Comparison of ENCODE assay signal across 8 mouse cellular contexts in genomic region chr3:145118254-145119001, GRCm38 (mm10). TPM values are rescaled to one million over a fixed set of nuclear protein-coding genes. Genes with fewer than 3 reads are reported as not detected.
A peak's percentile ranks its signal among the peaks of the same experiment; 100 is the strongest.
DNase-seq lines count a peak whose midpoint lies in the region; ATAC-seq lines count a peak whose summit lies in the region.

Gene Odf2l, plus strand, starts transcription at chr3:145118588.

- ATAC-seq in heart, embryonic 14.5 days (ENCODE audit: insufficient number of reproducible peaks, insufficient read depth, low FRiP score, low read depth) = peak; percentile 97
- peak; percentile 95 for ATAC-seq in liver, embryonic 13.5 days (ENCODE audit: low read depth)
- ATAC-seq in stomach, embryonic 16.5 days (ENCODE audit: insufficient read depth, low FRiP score) = peak; percentile 99

- H3K4me2 ChIP-seq in heart, embryonic 14.5 days (ENCODE audit: low read length) = peak within 1 kb of the TSS; percentile 85
- peak within 1 kb of the TSS; percentile 73 for H3K4me2 ChIP-seq in liver, embryonic 13.5 days
- peak within 1 kb of the TSS; percentile 88 for H3K4me2 ChIP-seq in stomach, embryonic 16.5 days (ENCODE audit: low read depth, low read length)

- under 1% methylated on average over 57 of the region's 57 CpGs for WGBS in heart, embryonic 14.5 days
- under 1% methylated on average over 57 of the region's 57 CpGs for WGBS in liver, embryonic 13.5 days (ENCODE audit: insufficient replicate concordance)
- WGBS in stomach, embryonic 16.5 days = under 1% methylated on average over 57 of the region's 57 CpGs

- peak within 1 kb of the TSS; percentile 97 for H3K27ac ChIP-seq in brown adipose tissue, adult 24 weeks (replicated peaks; ENCODE audit: low read depth, low read length)
- peak within 1 kb of the TSS; percentile 95 to 97 for H3K27ac ChIP-seq in heart, embryonic 14.5 days (replicated peaks in 1 of 2; ENCODE audit: control insufficient read depth in 1 of 2, insufficient read depth in 1 of 2, low read depth in 2 of 2, low read length in 2 of 2)
- H3K27ac ChIP-seq in liver, embryonic 13.5 days = peak within 1 kb of the TSS; percentile 84
- peak within 1 kb of the TSS; percentile 98 for H3K27ac ChIP-seq in stomach, embryonic 16.5 days (ENCODE audit: low read length)

- H3K4me1 ChIP-seq in brown adipose tissue, adult 24 weeks (ENCODE audit: control insufficient read depth, insufficient read depth, insufficient read length, low read length) = peaks cover 9% of the 10 kb centered on the region; the same call in 1 of the 2 replicates
- H3K4me1 ChIP-seq in heart, embryonic 14.5 days (ENCODE audit: control insufficient read depth in 2 of 2, insufficient read depth in 2 of 2, low read length in 2 of 2) = peaks cover 5 to 9% of the 10 kb centered on the region in 2 experiments; a peak in 3 of 4 replicates
- H3K4me1 ChIP-seq in liver, embryonic 13.5 days (replicated peaks) = peaks cover 26% of the 10 kb centered on the region
- peaks cover 14% of the 10 kb centered on the region for H3K4me1 ChIP-seq in stomach, embryonic 16.5 days (ENCODE audit: control insufficient read depth, insufficient read depth, low read length)

- peak; percentile 98 for DNase-seq in CD4-positive, CD25-positive, alpha-beta regulatory T cell, adult 2 months (ENCODE audit: low read depth, low spot score)
- DNase-seq in fat pad, adult 2 months (ENCODE audit: extremely low read depth, low read depth, low spot score) = peak; percentile 39
- peak; percentile 98 for DNase-seq in kidney, postnatal 14 days
- peak; percentile 92 for DNase-seq in liver, embryonic 13.5 days
- DNase-seq in neural tube, embryonic 10.5 days (ENCODE audit: extremely low spot score, low spot score) = peak; percentile 98

- peak within 1 kb of the TSS; percentile 93 for H3K4me3 ChIP-seq in brown adipose tissue, adult 24 weeks (ENCODE audit: insufficient read depth, low read depth, low read length)
- peak within 1 kb of the TSS; percentile 62 to 75 for H3K4me3 ChIP-seq in heart, embryonic 14.5 days (ENCODE audit: control insufficient read depth in 1 of 2, insufficient read depth in 1 of 2, low read depth in 1 of 2, low read length in 2 of 2)
- H3K4me3 ChIP-seq in liver, embryonic 13.5 days (replicated peaks) = peak within 1 kb of the TSS; percentile 77
- H3K4me3 ChIP-seq in stomach, embryonic 16.5 days (replicated peaks; ENCODE audit: low read length) = peak within 1 kb of the TSS; percentile 82

- no peaks in the 10 kb centered on the region for H3K27me3 ChIP-seq in heart, embryonic 14.5 days (ENCODE audit: control insufficient read depth, insufficient read depth, low read length)
- H3K27me3 ChIP-seq in liver, embryonic 13.5 days = no peaks in the 10 kb centered on the region
- H3K27me3 ChIP-seq in stomach, embryonic 16.5 days (ENCODE audit: control insufficient read depth, insufficient read depth, low read length) = no peaks in the 10 kb centered on the region

- H3K36me3 ChIP-seq in heart, embryonic 14.5 days (ENCODE audit: control insufficient read depth, insufficient read depth, low read length) = no peaks in the 10 kb centered on the region
- H3K36me3 ChIP-seq in liver, embryonic 13.5 days = no peaks in the 10 kb centered on the region
- no peaks in the 10 kb centered on the region for H3K36me3 ChIP-seq in stomach, embryonic 16.5 days (ENCODE audit: control insufficient read depth, insufficient read depth, low read length)

- no peaks in the 10 kb centered on the region for H3K9me3 ChIP-seq in heart, embryonic 14.5 days (ENCODE audit: control insufficient read depth, low read length)
- H3K9me3 ChIP-seq in liver, embryonic 13.5 days (replicated peaks) = no peaks in the 10 kb centered on the region
- no peaks in the 10 kb centered on the region for H3K9me3 ChIP-seq in stomach, embryonic 16.5 days (replicated peaks; ENCODE audit: control insufficient read depth, low read length)

- peak within 1 kb of the TSS; percentile 85 for H3K9ac ChIP-seq in heart, embryonic 14.5 days (ENCODE audit: low read length)
- H3K9ac ChIP-seq in liver, embryonic 13.5 days = peak within 1 kb of the TSS; percentile 82
- peak within 1 kb of the TSS; percentile 93 for H3K9ac ChIP-seq in stomach, embryonic 16.5 days (ENCODE audit: low read length)

RNA-seq across cellular contexts. Expression of gene Odf2l, which starts in this region (rescaled TPM):
- 15.0 and 15.7 TPM in 2 replicates for polyA plus RNA-seq in brown adipose tissue, adult 24 weeks (2012; ENCODE audit: insufficient read depth, insufficient read length, missing spikeins)
- 10.3 and 15.2 TPM in 2 replicates for polyA plus RNA-seq in heart, embryonic 14.5 days (2014; fragmentation: Nextera tagmentation; extraction: Ambion mirVana)
- 7.9 and 11.1 TPM in 2 replicates for polyA plus RNA-seq in liver, embryonic 13.5 days (2015; fragmentation: Nextera tagmentation; extraction: Ambion mirVana)
- polyA plus RNA-seq in stomach, embryonic 16.5 days (2015; fragmentation: Nextera tagmentation; extraction: Ambion mirVana) = 14.6 and 16.7 TPM in 2 replicates

Comparison
In these comparisons a context has a peak if more than half of its experiments do, and no peak if none do; other contexts are left out.
1. Peak in every context shown above with its lines: DNase-seq, ATAC-seq, H3K4me3 ChIP-seq and H3K27ac ChIP-seq.
2. DNase-seq: peak in every context shown above with its lines; median percentile 98 in CD4-positive, CD25-positive, alpha-beta regulatory T cell, adult 2 months; 98 in kidney, postnatal 14 days; 98 in neural tube, embryonic 10.5 days; 92 in liver, embryonic 13.5 days; 39 in fat pad, adult 2 months.